Mouse (Mus musculus) G1E (cell line): ENCODE measurements at regions not wholly inside any gene's neighbourhood (a gene's known extent, or its start where the extent isn't known, plus 50 kb on each side); places are given as distances from the start of the nearest gene placed in this dataset.

Source experiments
- CTCF ChIP-seq: IDR thresholded peaks from 2 replicates; pipeline ENCODE4 v1.5.1; 2012; ENCODE audit warnings: low read depth, low read length, inconsistent platforms, mixed read lengths
- GATA1 ChIP-seq: IDR thresholded peaks from 2 replicates; pipeline ENCODE4 v1.6.1; 2012; ENCODE audit warnings: borderline replicate concordance, low read length, inconsistent platforms, mixed read lengths
- TAL1 ChIP-seq: conservative IDR thresholded peaks from 2 replicates; pipeline ENCODE4 v1.6.1; 2012; ENCODE audit warnings: low read depth, low read length, inconsistent platforms, mixed read lengths

GRCm38 (mm10) chr2:10762236-10762635 lies 391.9 kb downstream of the Sfmbt2 start:
- no peak for TF ChIP-seq CTCF
- no peak for TF ChIP-seq TAL1
- no peak for TF ChIP-seq GATA1
